Mouse (Mus musculus): ENCODE results near the gene Nkain2. TPM values are rescaled to one million over a fixed set of nuclear protein-coding genes. Genes with fewer than 3 reads are reported as not detected.
"Not testable (repeated sequence)": the region's sequence is repeated elsewhere in the genome, so short reads cannot be mapped to it uniquely, and the experiment has no call there.

The Nkain2 gene
- total RNA-seq, 2 experiments from 2014 or later: 45.3 to 47.1 TPM

DNA sequence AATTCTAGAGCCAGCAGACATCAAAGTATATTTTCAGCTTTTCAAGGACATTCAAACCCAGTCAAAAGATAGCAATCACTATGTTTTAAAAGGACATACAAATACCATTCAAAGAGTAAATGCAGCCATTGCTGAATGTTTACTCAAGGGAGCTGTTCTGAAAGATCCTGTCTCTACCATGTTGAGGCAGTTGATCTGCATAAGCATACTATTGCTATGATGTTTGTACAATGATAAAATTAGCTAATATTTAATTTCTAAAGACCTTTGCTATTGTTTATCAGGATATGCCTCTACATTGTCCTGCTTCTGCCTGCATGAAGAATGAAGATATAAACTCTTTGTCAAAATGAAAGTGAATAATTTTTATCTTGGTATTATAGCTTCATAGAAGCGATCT lies 606.6 kb downstream of the Nkain2 start:
- intact Hi-C loops (cut with DNase I): no loop called here
- DNase-seq (ENCODE audit: extremely low spot score in 1 of 2, low spot score in 2 of 2): no peak

DNA sequence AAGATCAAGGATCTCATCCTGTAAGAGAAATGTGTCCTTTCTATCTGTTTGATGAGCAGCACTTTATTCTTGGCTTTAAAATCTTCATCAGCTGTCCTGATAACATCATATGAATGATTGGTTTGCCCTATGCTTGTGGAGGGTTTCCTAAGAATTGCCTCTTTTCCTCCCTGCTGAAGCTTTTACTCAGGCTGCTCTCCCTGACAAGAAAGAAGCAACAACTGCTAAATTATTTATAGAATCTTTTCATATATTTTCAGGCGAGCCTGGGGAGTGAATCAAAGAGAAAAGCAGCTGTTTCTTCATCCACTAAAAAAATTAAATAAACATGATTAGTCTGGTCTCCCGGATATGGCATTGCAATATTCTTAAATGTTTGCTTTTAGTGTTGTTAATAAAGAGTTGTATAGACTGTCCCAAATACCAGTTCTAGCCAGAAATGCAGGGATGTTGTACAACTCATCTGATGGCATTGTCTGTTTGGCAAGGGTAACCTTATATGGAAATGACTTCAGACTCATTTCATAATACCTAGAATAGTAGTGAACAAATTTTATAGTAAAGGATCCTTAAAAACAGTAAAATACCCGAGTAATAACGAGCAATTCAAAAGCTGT lies 646.9 kb downstream of the Nkain2 start:
- intact Hi-C loops (cut with DNase I): no loop called here

DNA sequence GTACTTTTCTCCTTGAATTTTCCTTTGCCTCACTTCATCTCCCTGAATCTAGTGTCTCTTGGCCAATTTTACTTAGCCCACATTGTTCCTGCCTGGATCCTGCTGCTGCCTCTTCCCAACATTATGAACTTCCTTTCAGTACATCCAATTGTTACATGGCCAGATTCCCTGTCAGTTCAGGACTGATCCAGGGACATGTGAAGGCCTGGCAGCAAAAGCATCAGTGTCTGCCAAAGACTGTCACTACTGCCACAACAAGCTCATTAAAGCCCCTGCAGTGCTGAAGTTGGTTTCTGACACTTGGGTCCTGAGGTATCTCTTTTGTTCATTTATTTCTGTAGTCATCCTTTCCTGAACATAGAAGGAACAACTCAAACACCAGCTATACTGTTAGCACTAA lies 649.1 kb downstream of the Nkain2 start:
- DNase-seq (ENCODE audit: extremely low spot score in 1 of 2, low spot score in 2 of 2): no peak
- intact Hi-C loops (cut with DNase I): no loop called here

More for the DNA sequence above, 646.9 kb downstream of the Nkain2 start:
- DNase-seq (ENCODE audit: extremely low spot score in 1 of 2, low spot score in 2 of 2): no peak

DNA sequence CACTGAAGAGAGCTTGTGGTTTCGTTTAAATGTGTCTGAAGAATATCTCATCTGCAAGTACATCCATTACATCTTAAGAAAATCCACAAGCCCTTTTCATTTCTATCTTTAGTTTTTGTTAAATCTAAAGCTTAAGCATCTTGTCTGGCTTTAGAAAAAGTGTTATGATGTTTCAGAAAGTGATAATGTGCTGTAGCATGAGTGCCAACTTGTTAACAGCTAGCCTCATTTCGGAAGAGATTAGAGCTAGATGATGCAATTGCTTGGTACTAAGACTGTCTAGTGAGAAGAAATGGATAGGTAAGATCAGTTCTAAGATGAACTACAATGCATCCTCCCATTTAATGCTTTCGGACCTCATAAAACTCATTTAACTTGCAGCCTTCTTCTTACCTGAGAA lies 707.3 kb downstream of the Nkain2 start:
- intact Hi-C loops (cut with DNase I): loop anchor here (1.0 to 10.0 kb wide), 2 partner anchors 9 to 248 kb away; no protein-coding TSS in a partner anchor
- peak in 1 of 2 experiments; percentile 9 for DNase-seq (ENCODE audit: extremely low spot score in 1 of 2, low spot score in 2 of 2)

DNA sequence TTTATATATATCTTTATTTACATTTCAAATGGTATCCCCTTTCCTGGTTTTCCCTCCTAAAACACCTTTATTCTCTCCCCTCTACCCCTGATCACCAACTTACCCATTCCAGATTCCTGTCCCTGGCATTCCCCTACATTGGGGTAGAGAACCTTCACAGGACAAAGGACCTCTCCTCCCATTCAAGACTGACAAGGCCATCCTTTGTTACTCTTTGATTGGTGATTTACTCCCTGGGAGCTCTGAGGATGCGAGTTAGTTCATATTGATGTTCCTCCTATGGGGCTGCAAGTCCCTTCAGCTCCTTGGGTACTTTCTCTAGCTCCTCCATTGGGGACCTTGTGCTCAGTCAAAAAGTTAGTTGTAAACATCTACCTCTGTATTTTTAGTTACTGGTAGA lies 798.9 kb downstream of the Nkain2 start:
- intact Hi-C loops (cut with DNase I): no loop called here
- no peak for DNase-seq (ENCODE audit: extremely low spot score in 1 of 2, low spot score in 2 of 2)

DNA sequence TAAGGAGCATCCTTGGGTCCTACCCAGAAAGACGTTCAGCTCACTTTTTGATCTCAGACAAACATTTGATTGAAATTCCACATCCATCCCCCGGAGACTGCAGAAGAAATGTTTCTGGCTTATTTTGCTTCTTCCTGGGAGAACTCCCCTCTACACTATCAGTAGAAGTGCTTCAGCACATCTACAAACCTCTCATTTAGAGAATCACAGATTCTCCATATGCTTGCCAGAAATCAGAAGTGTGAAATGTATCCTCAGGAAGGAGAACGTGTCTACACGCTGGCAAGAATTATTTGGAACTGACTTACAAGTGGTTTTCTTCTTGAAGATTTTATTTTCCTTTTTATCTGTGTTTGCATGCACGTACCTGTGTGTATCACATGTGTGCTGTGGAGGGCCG lies 829.9 kb downstream of the Nkain2 start:
- DNase-seq (ENCODE audit: extremely low spot score in 1 of 2, low spot score in 2 of 2): peak in 1 of 2 experiments; percentile 7
- intact Hi-C loops (cut with DNase I): no loop called here

DNA sequence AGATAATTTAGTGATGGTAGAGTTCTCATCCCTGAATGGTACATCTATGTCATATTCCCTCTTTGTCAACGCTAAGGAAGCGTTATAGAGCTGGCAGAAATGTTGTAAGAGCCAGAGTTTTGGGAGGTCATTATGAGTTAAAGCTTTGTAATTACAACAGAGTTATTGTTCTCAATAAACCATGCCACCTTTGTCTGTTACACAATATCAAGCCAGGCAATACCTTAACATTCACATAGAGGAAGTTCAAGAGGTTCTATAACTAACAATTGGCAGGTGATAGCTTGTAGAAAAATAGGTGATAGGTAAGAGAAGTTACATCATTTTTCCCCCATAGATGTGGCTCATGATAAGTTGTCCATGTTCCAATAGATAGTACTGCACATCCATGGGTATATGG lies 832.0 kb downstream of the Nkain2 start:
- DNase-seq (ENCODE audit: extremely low spot score in 1 of 2, low spot score in 2 of 2): no peak
- intact Hi-C loops (cut with DNase I): no loop called here

DNA sequence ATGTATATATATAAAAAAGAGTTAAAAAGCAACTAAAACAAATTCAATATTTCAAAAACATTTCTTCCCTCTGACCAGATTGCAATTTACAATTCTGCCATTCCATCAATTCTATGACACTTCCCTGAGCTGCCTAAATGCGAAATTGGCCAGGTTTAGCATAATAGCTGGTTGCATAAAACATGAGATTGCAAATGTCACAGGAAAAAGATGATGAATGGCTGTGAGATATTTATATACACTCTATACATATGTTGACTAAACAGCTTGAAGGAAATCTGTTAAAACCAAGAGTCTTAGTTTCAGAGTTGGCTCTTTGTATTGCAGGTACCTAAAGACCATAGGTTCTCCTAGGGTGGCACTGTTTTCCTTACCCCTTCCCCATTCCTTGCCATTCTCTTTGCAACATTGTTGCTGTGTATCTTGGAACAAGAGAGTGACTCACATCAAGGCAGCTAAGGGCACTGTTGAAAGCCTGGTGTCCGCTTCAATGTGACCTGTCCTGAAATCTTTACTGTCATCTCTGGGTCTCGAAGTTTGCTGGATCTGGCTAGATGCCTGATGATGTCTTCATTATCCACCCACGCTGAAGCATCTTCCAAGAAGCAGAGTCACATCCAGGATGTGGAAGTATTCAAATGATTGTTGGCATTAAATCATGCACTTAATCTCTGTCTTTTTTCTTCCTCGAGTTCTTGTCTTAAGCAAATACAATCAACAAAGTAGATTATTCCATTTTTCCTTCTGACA lies 837.5 kb downstream of the Nkain2 start:
- DNase-seq (ENCODE audit: extremely low spot score in 1 of 2, low spot score in 2 of 2): peak in 1 of 2 experiments; percentile 9
- intact Hi-C loops (cut with DNase I): no loop called here

DNA sequence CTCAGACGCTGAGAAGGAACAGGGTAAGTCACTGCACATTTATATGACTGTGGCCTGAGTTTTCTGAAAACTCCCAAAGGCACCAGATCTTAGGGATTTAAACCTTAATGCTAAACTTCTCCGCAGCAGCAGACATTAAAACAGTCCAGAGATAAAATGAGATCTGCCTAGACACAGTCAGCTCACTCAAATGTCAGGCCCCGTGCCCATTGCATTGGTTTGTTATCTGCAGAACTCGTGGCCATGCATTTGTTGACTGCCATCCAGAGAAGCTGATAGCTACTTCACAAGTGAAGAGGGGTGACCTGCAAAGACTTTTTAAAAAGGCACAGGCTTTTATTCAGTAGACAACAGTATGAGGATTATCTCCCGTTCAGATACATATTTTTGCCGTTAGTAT lies 838.2 kb downstream of the Nkain2 start:
- DNase-seq (ENCODE audit: extremely low spot score in 1 of 2, low spot score in 2 of 2): no peak
- intact Hi-C loops (cut with DNase I): no loop called here

DNA sequence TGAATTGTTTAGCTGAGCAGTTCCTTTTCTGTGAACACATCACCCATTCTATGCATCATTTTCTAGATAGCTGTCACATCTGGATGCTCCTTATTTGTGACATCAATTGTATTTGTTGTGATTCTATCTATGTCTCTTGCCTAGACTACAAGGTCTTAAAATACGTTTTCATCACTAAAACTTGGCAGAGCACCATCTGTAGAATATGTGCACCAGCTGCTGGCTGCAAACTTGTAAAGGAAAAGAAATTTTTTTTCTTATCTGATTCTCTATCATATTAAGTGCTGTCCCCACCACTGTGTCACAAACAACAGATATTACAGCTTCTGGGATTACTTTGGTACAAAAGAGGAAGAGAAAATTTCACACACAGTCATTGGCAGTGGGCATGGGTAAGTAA lies 860.3 kb downstream of the Nkain2 start:
- peak in 1 of 2 experiments; percentile 25 for DNase-seq (ENCODE audit: extremely low spot score in 1 of 2, low spot score in 2 of 2)
- intact Hi-C loops (cut with DNase I): no loop called here

DNA sequence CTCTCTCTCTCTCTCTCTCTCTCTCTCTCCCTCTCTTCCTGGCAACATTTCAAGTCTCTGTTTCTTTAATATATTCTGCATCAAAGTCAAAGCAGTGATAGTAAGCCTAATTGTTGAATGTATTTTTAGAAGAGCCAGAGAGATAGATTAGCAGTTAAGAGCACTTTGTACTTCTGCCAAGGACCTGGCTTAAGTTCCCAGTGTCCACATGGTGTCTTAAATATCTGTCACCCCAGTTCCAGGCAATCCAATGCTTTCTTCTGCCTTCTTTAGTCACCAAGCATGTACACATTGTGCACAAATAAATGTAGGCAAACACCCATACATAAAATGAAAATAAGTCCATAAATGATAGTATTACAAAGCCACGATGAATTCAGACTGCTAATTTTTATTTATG lies 871.9 kb downstream of the Nkain2 start:
- intact Hi-C loops (cut with DNase I): no loop called here
- no peak for DNase-seq (ENCODE audit: extremely low spot score in 1 of 2, low spot score in 2 of 2)

DNA sequence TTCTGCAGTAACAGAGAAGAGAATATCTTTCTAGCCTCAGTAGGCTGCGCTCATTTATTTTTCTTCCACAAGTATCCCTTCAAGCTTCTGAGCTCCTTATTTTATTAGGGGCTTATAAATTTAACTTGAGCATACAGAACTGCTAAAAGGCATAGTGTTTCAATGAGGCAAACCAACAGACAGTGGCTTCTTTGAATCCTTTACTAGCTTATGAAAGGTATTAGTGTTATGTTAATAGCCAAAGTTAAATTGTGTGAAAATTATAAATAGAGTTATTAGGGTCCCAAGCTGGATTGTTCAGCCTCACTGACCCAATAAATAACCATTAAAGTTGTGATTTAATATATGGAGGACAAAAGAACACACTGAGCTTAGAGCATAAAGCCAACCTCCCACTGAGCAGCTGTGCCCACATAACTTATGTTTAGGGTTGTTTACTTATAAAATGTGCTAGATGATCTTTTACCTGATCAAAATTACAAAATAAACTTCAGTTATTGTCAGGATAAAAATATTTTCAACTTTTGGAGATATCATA lies 889.0 kb downstream of the Nkain2 start:
- DNase-seq (ENCODE audit: extremely low spot score in 1 of 2, low spot score in 2 of 2): no peak
- intact Hi-C loops (cut with DNase I): no loop called here

DNA sequence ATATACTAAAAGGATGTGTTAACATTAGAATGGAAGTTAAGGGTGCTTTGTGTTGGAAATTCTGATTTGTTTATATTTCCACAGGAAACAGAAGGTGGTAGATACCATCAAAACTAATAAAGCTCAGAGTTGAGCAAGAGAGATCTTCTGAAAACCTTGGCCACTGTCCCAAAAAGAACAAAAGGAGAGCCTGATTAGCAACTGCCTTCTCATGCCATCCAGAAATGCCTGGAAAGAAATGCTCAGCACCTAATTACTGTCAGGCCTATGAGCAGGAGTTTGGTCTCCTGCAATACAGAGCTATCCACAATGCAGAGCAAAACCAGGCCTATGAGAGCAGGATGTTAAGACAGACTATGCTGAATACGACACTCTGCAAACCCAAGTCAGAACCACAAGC lies 897.1 kb downstream of the Nkain2 start:
- intact Hi-C loops (cut with DNase I): no loop called here
- DNase-seq (ENCODE audit: extremely low spot score in 1 of 2, low spot score in 2 of 2): no peak

DNA sequence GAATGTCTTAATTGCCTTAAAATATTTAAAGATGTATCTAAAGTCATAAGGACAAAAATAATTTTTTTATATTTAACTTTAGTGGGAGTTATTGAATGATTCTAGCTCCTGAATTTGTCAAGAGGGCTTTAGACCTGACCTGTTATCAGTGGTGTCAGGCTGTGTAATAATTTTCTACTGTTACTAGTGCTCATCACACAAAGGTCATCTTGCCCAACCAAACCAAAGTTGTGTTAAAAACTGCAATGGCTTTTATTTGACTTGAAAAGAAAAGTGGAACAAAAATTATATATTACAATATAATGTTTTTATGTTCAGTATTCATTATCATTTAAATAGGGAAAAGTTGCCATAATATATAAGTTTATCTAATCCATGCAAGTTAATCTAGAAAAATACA lies 911.9 kb downstream of the Nkain2 start:
- DNase-seq (ENCODE audit: extremely low spot score in 1 of 2, low spot score in 2 of 2): no peak
- intact Hi-C loops (cut with DNase I): no loop called here

DNA sequence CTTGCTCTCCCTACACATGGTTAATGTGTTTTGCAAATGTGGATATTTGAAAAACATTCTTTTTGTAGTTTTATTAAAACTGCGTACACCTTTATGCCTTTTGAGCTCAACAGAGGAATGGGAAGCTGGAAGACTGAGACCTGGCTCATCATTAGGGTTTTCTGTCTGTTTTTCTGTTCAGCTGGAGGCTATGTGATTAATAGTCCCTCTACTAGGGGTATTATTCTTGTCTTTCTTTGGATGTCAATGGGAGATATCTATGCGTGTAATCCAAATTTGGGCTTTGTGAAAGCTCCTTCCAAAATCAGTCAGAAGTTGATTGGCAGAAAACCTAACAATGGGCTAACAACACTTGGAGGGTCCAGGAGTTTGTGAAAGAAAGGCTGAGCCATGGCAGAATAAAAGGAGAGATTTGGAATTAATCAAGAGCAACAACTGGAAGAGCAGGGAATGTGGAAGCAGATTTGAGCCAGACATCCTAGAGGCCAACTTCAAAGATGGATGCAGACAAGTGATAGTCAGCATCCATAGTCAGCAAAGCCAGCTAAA lies 943.0 kb downstream of the Nkain2 start:
- intact Hi-C loops (cut with DNase I): no loop called here
- DNase-seq (ENCODE audit: extremely low spot score in 1 of 2, low spot score in 2 of 2): no peak

DNA sequence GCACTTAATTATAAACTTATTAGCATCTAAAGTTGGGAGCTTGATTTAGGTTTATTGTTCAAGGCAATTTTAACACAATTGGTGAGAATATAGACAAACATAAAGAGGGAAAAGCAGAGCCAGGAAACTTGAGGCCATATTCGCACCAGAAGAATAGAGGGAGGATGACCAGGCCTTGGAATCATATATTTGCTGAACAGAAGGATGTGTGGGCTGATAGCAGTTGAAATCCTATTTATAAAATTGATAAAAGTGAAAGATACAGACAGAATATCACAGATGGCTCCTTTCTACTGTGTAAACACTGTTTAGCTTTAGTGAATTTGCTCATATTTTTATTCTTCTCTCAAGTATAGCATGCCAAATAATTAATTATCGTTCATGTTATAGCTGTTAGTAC lies 958.3 kb downstream of the Nkain2 start:
- DNase-seq (ENCODE audit: extremely low spot score in 1 of 2, low spot score in 2 of 2): no peak
- intact Hi-C loops (cut with DNase I): loop anchor here (10.0 kb wide), 1 partner anchor 253 kb away; no protein-coding TSS in a partner anchor

DNA sequence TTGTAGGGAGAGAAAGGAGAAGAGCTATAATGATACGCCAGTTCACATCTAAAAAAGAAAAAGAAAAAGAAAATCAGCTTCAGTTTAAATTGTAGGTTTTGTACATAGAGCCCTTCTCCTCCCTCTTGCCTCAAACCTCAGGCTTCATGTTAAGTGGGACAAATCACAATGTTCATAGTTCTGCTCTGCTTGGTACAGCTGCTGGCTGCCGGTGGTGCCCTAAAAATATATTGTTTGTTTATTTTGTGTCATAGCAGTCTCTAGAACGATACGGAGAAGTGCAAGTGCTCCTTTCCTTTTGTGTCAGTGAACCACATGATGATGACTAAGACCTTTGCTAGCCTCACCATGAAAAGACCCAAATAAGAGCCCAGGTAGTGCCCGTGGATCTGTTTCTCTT lies 962.6 kb downstream of the Nkain2 start:
- no peak for DNase-seq (ENCODE audit: extremely low spot score in 1 of 2, low spot score in 2 of 2)
- intact Hi-C loops (cut with DNase I): no loop called here

DNA sequence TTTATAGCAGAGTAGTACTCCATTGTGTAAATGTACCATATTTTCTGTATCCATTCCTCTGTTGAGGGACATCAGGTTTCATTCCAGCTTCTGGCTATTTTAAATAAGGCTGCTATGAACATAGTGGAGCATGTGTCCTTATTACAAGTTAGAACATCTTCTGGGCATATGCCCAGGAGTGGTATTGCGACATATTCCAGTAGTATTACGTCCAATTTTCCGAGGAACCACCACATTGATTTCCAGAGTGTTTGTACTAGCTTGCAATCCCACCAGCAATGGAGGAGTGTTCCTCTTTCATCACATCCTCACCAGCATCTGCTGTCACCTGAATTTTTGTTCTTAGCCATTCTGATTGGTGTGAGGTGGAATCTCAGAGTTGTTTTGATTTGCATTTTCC lies 969.4 kb downstream of the Nkain2 start:
- intact Hi-C loops (cut with DNase I); DNase-seq (ENCODE audit: extremely low spot score in 1 of 2, low spot score in 2 of 2): not testable (repeated sequence)

DNA sequence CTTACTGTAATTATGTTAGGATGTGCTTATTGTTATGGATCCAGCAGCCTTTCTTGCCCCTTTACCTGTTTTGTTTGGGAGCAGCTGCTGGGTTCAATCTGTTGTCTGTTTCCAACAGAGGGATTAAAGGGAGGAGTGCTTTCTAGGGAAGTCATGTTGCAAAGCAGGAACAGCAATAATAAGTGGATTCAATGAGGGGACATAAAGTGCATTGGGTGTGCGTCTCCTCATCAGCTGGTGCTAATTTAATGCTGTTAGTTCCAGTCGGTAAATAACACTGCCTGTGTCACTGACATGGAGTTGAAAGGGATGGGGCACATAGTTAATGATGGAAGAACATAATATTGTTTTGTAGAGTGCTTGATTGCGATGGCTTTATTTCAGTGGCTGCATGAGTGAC lies 982.8 kb downstream of the Nkain2 start:
- intact Hi-C loops (cut with DNase I): no loop called here

DNA sequence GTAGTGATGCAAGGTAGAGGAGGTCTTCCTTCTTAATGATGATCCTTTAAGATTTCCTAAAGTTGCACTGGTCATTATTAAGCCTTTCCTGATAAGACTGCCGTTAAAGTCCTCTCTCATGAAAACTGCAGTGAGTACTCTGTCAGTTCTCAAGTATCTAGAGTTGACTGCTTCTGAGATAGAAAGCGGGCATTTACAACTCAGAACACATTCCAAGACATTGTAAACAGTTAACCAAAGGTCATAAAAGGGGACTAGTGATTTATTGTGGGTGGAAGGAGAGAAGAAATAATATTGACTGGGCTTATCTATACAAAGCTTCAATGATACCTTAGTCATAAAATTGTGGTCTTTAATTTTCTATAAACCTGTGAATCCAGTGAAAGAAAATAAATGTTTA lies 990.8 kb downstream of the Nkain2 start:
- DNase-seq (ENCODE audit: extremely low spot score in 1 of 2, low spot score in 2 of 2): no peak
- intact Hi-C loops (cut with DNase I): no loop called here

More for the DNA sequence above, 982.8 kb downstream of the Nkain2 start:
- no peak for DNase-seq (ENCODE audit: extremely low spot score in 1 of 2, low spot score in 2 of 2)
